Mouse (Mus musculus) spleen, postnatal 4 days (tissue): ENCODE results near the gene Cdc16.
A peak's percentile ranks its signal among the peaks of the same experiment; 100 is the strongest.
"Not testable (repeated sequence)": the region's sequence is repeated elsewhere in the genome, so short reads cannot be mapped to it uniquely, and the experiment has no call there.

ENCODE experiments used
- DNase-seq, 2 experiments: peaks; one replicate each; pipeline ENCODE4 v3.0.0; 2022; ENCODE audit warnings: low spot score in 2 of 2

The Cdc16 gene

GRCm38 (mm10) chr8:13756982-13757804 is at the start of gene Cdc16:
Gene Cdc16, plus strand, starts transcription at chr8:13757676.
- DNase-seq = peak; percentile 89 to 95

- DNase-seq = no peak
Observed at GRCm38 (mm10) chr8:13708514-13708913, 49.0 kb upstream of the Cdc16 start.

- no peak for DNase-seq
Observed at GRCm38 (mm10) chr8:13718980-13719379, 38.5 kb upstream of the Cdc16 start.

GRCm38 (mm10) chr8:13725722-13726121 is 31.8 kb upstream of the Cdc16 start:
- peak; percentile 38 to 78 for DNase-seq

GRCm38 (mm10) chr8:13727469-13728094 is 29.9 kb upstream of the Cdc16 start:
- DNase-seq = no peak

GRCm38 (mm10) chr8:13740323-13740770 is 17.1 kb upstream of the Cdc16 start:
- peak in 1 of 2 experiments; percentile 25 for DNase-seq

- DNase-seq = peak in 1 of 2 experiments; percentile 53
Observed at GRCm38 (mm10) chr8:13740817-13741613, 16.5 kb upstream of the Cdc16 start.

- not testable (repeated sequence) for DNase-seq
Observed at GRCm38 (mm10) chr8:13746212-13746611, 11.3 kb upstream of the Cdc16 start.

GRCm38 (mm10) chr8:13747626-13748025 is 9.8 kb upstream of the Cdc16 start:
- no peak for DNase-seq

- DNase-seq = peak; percentile 84 to 95
Observed at GRCm38 (mm10) chr8:13753680-13754079, 3.8 kb upstream of the Cdc16 start.

- DNase-seq = no peak
Observed at GRCm38 (mm10) chr8:13756480-13756879, 996 bp upstream of the Cdc16 start.

- DNase-seq = peak; percentile 62 to 78
Observed at GRCm38 (mm10) chr8:13757805-13758727, 590 bp downstream of the Cdc16 start.

GRCm38 (mm10) chr8:13769206-13769605 is 11.7 kb downstream of the Cdc16 start:
- DNase-seq = no peak

GRCm38 (mm10) chr8:13780536-13780935 is 23.1 kb downstream of the Cdc16 start:
- no peak for DNase-seq

GRCm38 (mm10) chr8:13785250-13785763 is 27.8 kb downstream of the Cdc16 start, which contains the start of gene Upf3a:
Gene Upf3a, plus strand, starts transcription at chr8:13785615.
- DNase-seq = peak; percentile 93 to 96

GRCm38 (mm10) chr8:13785764-13786299 is 28.4 kb downstream of the Cdc16 start:
- DNase-seq = peak; percentile 97 to 99

GRCm38 (mm10) chr8:13789606-13790005 is 32.1 kb downstream of the Cdc16 start:
- no peak for DNase-seq

- no peak for DNase-seq
Observed at GRCm38 (mm10) chr8:13793097-13793745, 35.7 kb downstream of the Cdc16 start.

GRCm38 (mm10) chr8:13793746-13794101 is 36.2 kb downstream of the Cdc16 start:
- no peak for DNase-seq

- no peak for DNase-seq
Observed at GRCm38 (mm10) chr8:13797676-13798075, 40.2 kb downstream of the Cdc16 start.
